Mouse (Mus musculus) heart, embryonic 15.5 days (tissue): ENCODE measurements around the gene Golt1a. TPM values are rescaled to one million over a fixed set of nuclear protein-coding genes. Genes with fewer than 3 reads are reported as not detected.

Source experiments
- ATAC-seq: fragments of 200-750 bp; cut with Nextera tagmentation; replicated peaks from 2 replicates; pipeline ENCODE4 v1.8.0; 2017; ENCODE audit warnings: low read depth, moderate TSS enrichment; ENCODE audit not compliant: insufficient number of reproducible peaks, insufficient read depth, low FRiP score
- H3K27ac ChIP-seq: fragments of 300-500 bp; sonication (generic); 2 replicates; pipeline ENCODE4 v1.5.1; 2015; ENCODE audit warnings: mild to moderate bottlenecking, inconsistent platforms
- H3K27me3 ChIP-seq: fragments of 300-500 bp; sonication (generic); 2 replicates; pipeline ENCODE4 v1.6.1; 2015; ENCODE audit warnings: inconsistent platforms
- H3K36me3 ChIP-seq: fragments of 300-500 bp; sonication (generic); 2 replicates; pipeline ENCODE4 v1.6.1; 2015; ENCODE audit warnings: mild to moderate bottlenecking, inconsistent platforms
- H3K4me1 ChIP-seq: fragments of 300-500 bp; sonication (generic); replicated peaks from 2 replicates; pipeline ENCODE4 v1.6.1; 2015; ENCODE audit warnings: inconsistent platforms
- H3K4me2 ChIP-seq: fragments of 300-500 bp; sonication (generic); 2 replicates; pipeline ENCODE4 v1.6.1; 2015; ENCODE audit warnings: inconsistent platforms, mild to moderate bottlenecking, moderate library complexity
- H3K4me3 ChIP-seq: fragments of 300-500 bp; sonication (generic); 2 replicates; pipeline ENCODE4 v1.5.1; 2015; ENCODE audit warnings: mild to moderate bottlenecking, inconsistent platforms
- H3K9ac ChIP-seq: fragments of 300-500 bp; sonication (generic); 2 replicates; pipeline ENCODE4 v1.6.1; 2015; ENCODE audit warnings: mild to moderate bottlenecking, inconsistent platforms
- H3K9me3 ChIP-seq: fragments of 300-500 bp; sonication (generic); replicated peaks from 2 replicates; pipeline ENCODE4 v1.6.1; 2016; ENCODE audit warnings: inconsistent platforms
- WGBS: fragments of 180-500 bp; shearing (Covaris S2); methylation state at CpG from one replicate; pipeline ENCODE4 v1.1.7; 2015; ENCODE audit warnings: mixed read lengths; 5-methylcytosine and 5-hydroxymethylcytosine counted together
- polyA plus RNA-seq: library from polyadenylated mRNA; unstranded; fragments of >200 nt; fragmentation: Nextera tagmentation; extraction: Ambion mirVana; gene quantifications from 2 replicates; pipeline ENCODE4 v1.2.1, GENCODE M21; 2015

Golt1a gene
- polyA plus RNA-seq, 1 experiment from 2014 or later = not detected

- Histone ChIP-seq H3K4me2 (no peak overlapping the region), H3K36me3 (no peaks in the 10 kb centered on the region), H3K4me1 (peaks cover 33% of the 10 kb centered on the region), H3K9ac (no peak overlapping the region), H3K9me3 (no peaks in the 10 kb centered on the region), H3K27ac (no peak overlapping the region), H3K27me3 (peaks cover 38% of the 10 kb centered on the region), H3K4me3 (no peak overlapping the region)
- ATAC-seq = no peak
- WGBS = 58% methylated on average over 10 of the region's 10 CpGs
These were observed 57.5 kb downstream of the Golt1a start for GRCm38 (mm10) chr1:133366951-133367605.

- H3K4me2 ChIP-seq = peak overlapping the region; percentile 14; the same call in 1 of the 2 replicates
- H3K4me3 ChIP-seq = no peak overlapping the region
- peaks cover 33% of the 10 kb centered on the region for H3K4me1 ChIP-seq
- H3K27me3 ChIP-seq = peaks cover 32% of the 10 kb centered on the region
- ATAC-seq = no peak
- WGBS = 16% methylated on average over 11 of the region's 11 CpGs
- H3K9ac ChIP-seq = no peak overlapping the region
- H3K9me3 ChIP-seq = no peaks in the 10 kb centered on the region
- H3K36me3 ChIP-seq = no peaks in the 10 kb centered on the region
- H3K27ac ChIP-seq = no peak overlapping the region
These were observed 58.2 kb downstream of the Golt1a start for GRCm38 (mm10) chr1:133367606-133368488.

- ATAC-seq = no peak
- Histone ChIP-seq H3K4me3 (no peak overlapping the region), H3K9ac (no peak overlapping the region), H3K27ac (no peak overlapping the region), H3K27me3 (peaks cover 28% of the 10 kb centered on the region), H3K4me2 (no peak overlapping the region), H3K4me1 (peaks cover 26% of the 10 kb centered on the region), H3K36me3 (no peaks in the 10 kb centered on the region), H3K9me3 (no peaks in the 10 kb centered on the region)
- WGBS = 58% methylated on average over 10 of the region's 10 CpGs
These were observed 59.0 kb downstream of the Golt1a start for GRCm38 (mm10) chr1:133368644-133369043.

- H3K9ac ChIP-seq = no peak overlapping the region
- peaks cover 10% of the 10 kb centered on the region for H3K27me3 ChIP-seq
- H3K27ac ChIP-seq = no peak overlapping the region
- 65% methylated on average over 4 of the region's 4 CpGs for WGBS
- no peak overlapping the region for H3K4me2 ChIP-seq
- no peak for ATAC-seq
- H3K4me3 ChIP-seq = no peak overlapping the region
- H3K4me1 ChIP-seq = peaks cover 8% of the 10 kb centered on the region
- no peaks in the 10 kb centered on the region for H3K36me3 ChIP-seq
- no peaks in the 10 kb centered on the region for H3K9me3 ChIP-seq
These were observed 60.8 kb downstream of the Golt1a start for GRCm38 (mm10) chr1:133370352-133370751.

- Histone ChIP-seq H3K27me3 (peaks cover 4% of the 10 kb centered on the region; the same call in 1 of the 2 replicates), H3K9ac (no peak overlapping the region), H3K9me3 (no peaks in the 10 kb centered on the region), H3K4me2 (no peak overlapping the region), H3K27ac (no peak overlapping the region), H3K4me1 (peaks cover 8% of the 10 kb centered on the region), H3K4me3 (no peak overlapping the region), H3K36me3 (no peaks in the 10 kb centered on the region)
- 64% methylated on average over 6 of the region's 6 CpGs for WGBS
- no peak for ATAC-seq
These were observed 61.8 kb downstream of the Golt1a start for GRCm38 (mm10) chr1:133371431-133371830.

GRCm38 (mm10) chr1:133372113-133372512 lies 62.5 kb downstream of the Golt1a start:
- H3K4me3 ChIP-seq = no peak overlapping the region
- H3K36me3 ChIP-seq = no peaks in the 10 kb centered on the region
- H3K9me3 ChIP-seq = no peaks in the 10 kb centered on the region
- no peak overlapping the region for H3K27ac ChIP-seq
- no peak overlapping the region for H3K4me2 ChIP-seq
- no peak overlapping the region for H3K9ac ChIP-seq
- no peaks in the 10 kb centered on the region for H3K27me3 ChIP-seq
- H3K4me1 ChIP-seq = peaks cover 8% of the 10 kb centered on the region
- 54% methylated on average over 8 of the region's 8 CpGs for WGBS
- ATAC-seq = no peak

Other genes with a start within 250 kb of the Golt1a start
- gene Ppp1r15b, start 178.7 kb upstream of the Golt1a start, polyA plus RNA-seq = 20.2 and 24.3 TPM in 2 replicates
- gene Plekha6, start 145.6 kb upstream of the Golt1a start, polyA plus RNA-seq = 12.2 and 13.8 TPM in 2 replicates
- 0.62 TPM in 1 of 2 replicates, not detected in the other for gene Kiss1, start 12.1 kb downstream of the Golt1a start, polyA plus RNA-seq
- 0.30 and 2.2 TPM in 2 replicates for gene Ren1, start 40.7 kb downstream of the Golt1a start, polyA plus RNA-seq
- gene Etnk2, start 53.8 kb downstream of the Golt1a start, polyA plus RNA-seq = 1.3 and 1.5 TPM in 2 replicates
- gene Sox13, start 114.6 kb downstream of the Golt1a start, polyA plus RNA-seq = 4.5 and 6.2 TPM in 2 replicates